Mouse (Mus musculus) limb, embryonic 14.5 days (tissue): ENCODE results near the gene Aoc1. TPM values are rescaled to one million over a fixed set of nuclear protein-coding genes. Genes with fewer than 3 reads are reported as not detected.

ENCODE experiments used
- ATAC-seq: fragments of 200-750 bp; cut with Nextera tagmentation; 2 replicates; pipeline ENCODE4 v1.8.0; 2017; ENCODE audit warnings: low read depth, moderate number of reproducible peaks, moderate TSS enrichment; ENCODE audit not compliant: low FRiP score
- DNase-seq: peaks from one replicate; pipeline ENCODE4 v3.0.0-alpha.2; 2015; ENCODE audit warnings: low spot score
- H3K27ac ChIP-seq: fragments of 300-500 bp; sonication (generic); replicated peaks from 2 replicates; pipeline ENCODE4 v1.5.1; 2014; ENCODE audit warnings: low read depth, mild to moderate bottlenecking, low read length, moderate library complexity, mixed read lengths
- H3K27me3 ChIP-seq: fragments of 300-500 bp; sonication (generic); 2 replicates; pipeline ENCODE4 v1.6.1; 2014; ENCODE audit warnings: low read length, mixed read lengths; ENCODE audit not compliant: control insufficient read depth, insufficient read depth
- H3K36me3 ChIP-seq: fragments of 300-500 bp; sonication (generic); 2 replicates; pipeline ENCODE4 v1.6.1; 2014; ENCODE audit warnings: mild to moderate bottlenecking, low read length, moderate library complexity, mixed read lengths; ENCODE audit not compliant: control insufficient read depth, insufficient read depth
- H3K4me1 ChIP-seq: fragments of 300-500 bp; sonication (generic); 2 replicates; pipeline ENCODE4 v1.6.1; 2014; ENCODE audit warnings: antibody characterized with exemption, low read length, mixed read lengths; ENCODE audit not compliant: control insufficient read depth, insufficient read depth
- H3K4me2 ChIP-seq: fragments of 300-500 bp; sonication (generic); replicated peaks from 2 replicates; pipeline ENCODE4 v1.6.1; 2014; ENCODE audit warnings: low read depth, mild to moderate bottlenecking, low read length, moderate library complexity; ENCODE audit not compliant: severe bottlenecking
- H3K4me3 ChIP-seq: fragments of 300-500 bp; sonication (generic); replicated peaks from 2 replicates; pipeline ENCODE4 v1.5.1; 2014; ENCODE audit warnings: low read length
- H3K9ac ChIP-seq: fragments of 300-500 bp; sonication (generic); 2 replicates; pipeline ENCODE4 v1.6.1; 2014; ENCODE audit warnings: mild to moderate bottlenecking, low read depth, low read length, moderate library complexity; ENCODE audit not compliant: severe bottlenecking
- H3K9me3 ChIP-seq: fragments of 300-500 bp; sonication (generic); 2 replicates; pipeline ENCODE4 v1.6.1; 2016; ENCODE audit warnings: low read length; ENCODE audit not compliant: control insufficient read depth
- POLR2A ChIP-seq: fragments of 200-500 bp; IDR thresholded peaks from 2 replicates; pipeline ENCODE4 v1.8.0; 2012; ENCODE audit warnings: inconsistent platforms, mild to moderate bottlenecking, moderate library complexity, borderline replicate concordance; ENCODE audit not compliant: insufficient read depth, insufficient read length; ENCODE audit errors: extremely low read depth
- WGBS: fragments of 180-500 bp; shearing (Covaris S2); extraction: QIAGEN DNeasy Blood & Tissue Kit; methylation state at CpG from one replicate; pipeline ENCODE4 v1.1.7; 2014; 5-methylcytosine and 5-hydroxymethylcytosine counted together
- polyA plus RNA-seq, 2 experiments: library from polyadenylated mRNA; depleted of rRNA in 1 of 2; stranded (reverse) in 1 of 2; unstranded in 1 of 2; fragments of >200 nt; fragmentation: Nextera tagmentation in 1 of 2; extraction: Ambion mirVana in 1 of 2; gene quantifications; 2 replicates each; pipeline versions ENCODE4 v1.2.1 to v1.2.3; 2012 to 2014

The Aoc1 gene
- polyA plus RNA-seq, 2 experiments: 0.34 TPM; not detected in 1

DNA sequence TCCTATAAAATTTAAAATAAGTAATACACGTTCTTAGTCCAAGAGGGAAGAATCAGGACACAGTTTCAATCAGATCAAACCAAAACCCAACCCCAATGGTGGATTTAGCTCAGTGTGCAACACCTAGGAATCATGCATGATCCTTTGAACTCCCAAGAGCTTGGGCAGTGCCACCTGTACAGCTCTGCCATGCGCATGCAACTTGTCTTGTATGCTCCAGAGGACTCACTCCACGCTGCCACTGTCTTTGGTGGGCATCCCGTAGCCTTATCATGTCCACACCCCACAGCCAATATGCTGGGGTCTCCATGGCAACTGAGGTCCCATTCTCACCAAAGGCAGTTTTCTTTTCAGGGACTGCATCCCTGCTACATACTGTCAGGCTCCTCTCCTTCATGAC is 5.5 kb upstream of the Aoc1 start:
- no peak for ATAC-seq
- Histone ChIP-seq H3K36me3 (no peaks in the 10 kb centered on the region), H3K4me1 (no peaks in the 10 kb centered on the region; the same call in 1 of the 2 replicates), H3K27ac (no peak overlapping the region), H3K9me3 (no peaks in the 10 kb centered on the region), H3K4me2 (no peak overlapping the region), H3K9ac (no peak overlapping the region), H3K27me3 (no peaks in the 10 kb centered on the region), H3K4me3 (no peak overlapping the region)
- DNase-seq: no peak
- no peak for TF ChIP-seq POLR2A
- WGBS: 53% methylated on average over 4 of the region's 4 CpGs

DNA sequence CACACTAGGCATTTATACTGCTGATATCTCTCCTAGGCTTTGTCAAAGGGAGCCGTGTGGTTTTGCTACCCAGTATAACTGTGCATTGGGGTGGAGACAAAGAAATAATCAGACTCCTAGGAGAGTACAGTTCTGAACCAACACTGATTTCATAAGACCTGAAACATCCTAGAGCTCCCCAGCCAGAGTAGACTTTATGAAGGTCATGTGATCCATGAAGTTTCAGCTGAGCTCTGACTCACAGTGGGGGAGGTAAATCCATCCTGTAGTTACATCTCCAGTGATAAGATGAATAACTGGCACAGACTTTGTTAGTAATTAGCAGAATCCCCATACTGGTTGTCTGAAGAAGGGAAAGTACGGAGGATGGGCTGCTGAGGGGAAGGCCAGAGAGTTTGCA is 2.9 kb upstream of the Aoc1 start:
- Histone ChIP-seq H3K27me3 (no peaks in the 10 kb centered on the region), H3K9me3 (no peaks in the 10 kb centered on the region), H3K9ac (no peak overlapping the region), H3K4me3 (no peak overlapping the region), H3K27ac (no peak overlapping the region), H3K4me2 (no peak overlapping the region), H3K36me3 (no peaks in the 10 kb centered on the region), H3K4me1 (no peaks in the 10 kb centered on the region; the same call in 1 of the 2 replicates)
- ATAC-seq (no peak), DNase-seq (no peak)
- 90% methylated on average over 2 of the region's 2 CpGs for WGBS
- no peak for TF ChIP-seq POLR2A

DNA sequence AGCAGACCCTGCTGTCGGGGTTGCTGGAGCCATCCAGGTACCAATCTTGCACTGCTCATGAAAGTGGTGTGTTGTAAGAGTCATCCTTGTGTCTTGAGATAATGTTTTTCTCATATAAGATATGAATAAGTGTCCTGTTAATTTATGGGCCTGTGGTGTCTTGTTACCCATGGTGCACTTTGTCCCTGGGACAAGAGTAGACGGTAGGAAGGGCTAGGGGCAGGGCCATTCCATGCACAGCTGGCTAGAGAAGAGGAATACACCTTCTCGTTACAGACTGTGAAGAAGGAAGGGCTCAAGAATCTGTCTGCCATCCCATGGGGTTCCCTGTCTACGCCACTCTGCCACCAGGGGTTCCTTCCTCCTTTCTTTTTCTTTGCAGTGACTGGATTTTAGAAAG is 1.9 kb downstream of the Aoc1 start:
- H3K36me3 ChIP-seq: no peaks in the 10 kb centered on the region
- H3K9me3 ChIP-seq: no peaks in the 10 kb centered on the region
- H3K4me2 ChIP-seq: no peak overlapping the region
- ATAC-seq: no peak
- no peak for DNase-seq
- H3K4me3 ChIP-seq: no peak overlapping the region
- no peaks in the 10 kb centered on the region; the same call in 1 of the 2 replicates for H3K4me1 ChIP-seq
- no peak for TF ChIP-seq POLR2A
- H3K27me3 ChIP-seq: no peaks in the 10 kb centered on the region
- 77% methylated on average over 4 of the region's 4 CpGs for WGBS
- no peak overlapping the region for H3K9ac ChIP-seq
- no peak overlapping the region for H3K27ac ChIP-seq

DNA sequence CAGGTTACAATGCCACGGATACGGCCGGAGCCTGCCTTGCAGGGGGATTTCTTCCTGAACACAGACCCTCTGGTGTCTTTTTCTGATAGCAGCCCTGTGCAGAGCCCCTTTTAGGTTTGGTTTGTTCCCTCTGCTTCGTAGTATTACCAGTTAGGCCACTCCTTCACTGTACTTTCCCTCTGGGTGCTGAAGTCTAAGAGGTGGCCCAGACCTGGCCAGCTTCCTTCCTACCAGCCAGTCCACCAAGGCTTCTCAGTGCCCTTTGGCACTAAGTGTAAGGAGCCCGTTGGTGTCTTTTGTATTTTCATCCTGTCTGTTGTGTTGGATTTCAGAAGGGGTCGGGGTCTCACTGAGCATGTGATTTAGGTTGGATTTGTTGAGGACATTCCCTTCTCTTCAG is 2.8 kb downstream of the Aoc1 start:
- Histone ChIP-seq H3K9me3 (no peaks in the 10 kb centered on the region), H3K4me2 (no peak overlapping the region), H3K9ac (no peak overlapping the region), H3K4me3 (no peak overlapping the region), H3K4me1 (no peaks in the 10 kb centered on the region), H3K27ac (no peak overlapping the region), H3K27me3 (no peaks in the 10 kb centered on the region), H3K36me3 (no peaks in the 10 kb centered on the region)
- TF ChIP-seq POLR2A: no peak
- 84% methylated on average over 6 of the region's 6 CpGs for WGBS
- no peak for ATAC-seq
- no peak for DNase-seq

DNA sequence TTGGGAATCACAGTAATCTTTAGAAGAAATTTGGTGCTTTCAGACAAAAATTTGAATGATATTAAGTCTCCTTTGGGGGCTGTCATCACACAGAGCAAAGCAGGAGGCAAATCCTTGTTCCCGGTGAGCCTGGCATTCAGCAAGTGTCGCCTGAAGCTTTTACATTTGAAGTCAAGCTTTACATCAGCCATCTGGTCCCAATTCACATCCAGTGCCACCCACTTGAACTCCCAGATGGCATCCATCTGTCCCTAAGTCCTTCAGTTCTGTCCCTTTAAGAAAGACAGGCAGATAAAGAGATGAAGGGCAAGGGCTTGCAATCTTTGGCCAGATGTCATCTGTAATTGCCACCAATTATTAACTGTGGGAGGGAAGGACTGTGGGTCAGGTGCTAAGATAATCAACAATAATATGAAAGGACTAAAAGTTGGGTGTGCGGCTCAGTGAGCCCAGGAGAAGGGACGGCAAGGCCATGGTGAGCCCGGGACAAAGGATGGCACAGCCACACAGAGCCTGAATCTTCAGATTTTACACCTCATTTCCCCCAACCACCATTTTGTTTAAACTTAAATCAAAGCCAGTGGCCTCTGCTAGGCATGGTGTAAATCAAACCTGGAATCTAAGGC is 3.9 kb downstream of the Aoc1 start:
- H3K36me3 ChIP-seq: no peaks in the 10 kb centered on the region
- ATAC-seq (no peak), DNase-seq (no peak)
- no peak overlapping the region for H3K4me2 ChIP-seq
- no peaks in the 10 kb centered on the region for H3K4me1 ChIP-seq
- WGBS: 54% methylated on average over 5 of the region's 5 CpGs
- no peak overlapping the region for H3K4me3 ChIP-seq
- no peak overlapping the region for H3K9ac ChIP-seq
- no peak overlapping the region for H3K27ac ChIP-seq
- H3K27me3 ChIP-seq: no peaks in the 10 kb centered on the region
- no peaks in the 10 kb centered on the region for H3K9me3 ChIP-seq
- no peak for TF ChIP-seq POLR2A
